Mouse (Mus musculus): Measurements from ENCODE around the gene Svbp.

- no peak for TF ChIP-seq POLR2A (IDR thresholded peaks at IDR 0.05; ENCODE audit: borderline replicate concordance, insufficient read depth, low read length)
- TF ChIP-seq CTCF (IDR thresholded peaks at IDR 0.05; ENCODE audit: borderline replicate concordance, insufficient read depth, low read depth, low read length), result no peak
Observed at GRCm38 (mm10) chr4:119181456-119181855, 13.7 kb upstream of the Svbp start.

All from cerebellum, adult 2 months (tissue).